Mouse (Mus musculus) mesoderm, embryonic 11.5 days (tissue): ENCODE results near the gene Camk1d.
A peak's percentile ranks its signal among the peaks of the same experiment; 100 is the strongest.
"Not testable (repeated sequence)": the region's sequence is repeated elsewhere in the genome, so short reads cannot be mapped to it uniquely, and the experiment has no call there.

Source experiments
- DNase-seq: peaks from one replicate; pipeline ENCODE4 v3.0.0-alpha.2; 2012; ENCODE audit warnings: low read depth, low spot score

Camk1d gene

DNA sequence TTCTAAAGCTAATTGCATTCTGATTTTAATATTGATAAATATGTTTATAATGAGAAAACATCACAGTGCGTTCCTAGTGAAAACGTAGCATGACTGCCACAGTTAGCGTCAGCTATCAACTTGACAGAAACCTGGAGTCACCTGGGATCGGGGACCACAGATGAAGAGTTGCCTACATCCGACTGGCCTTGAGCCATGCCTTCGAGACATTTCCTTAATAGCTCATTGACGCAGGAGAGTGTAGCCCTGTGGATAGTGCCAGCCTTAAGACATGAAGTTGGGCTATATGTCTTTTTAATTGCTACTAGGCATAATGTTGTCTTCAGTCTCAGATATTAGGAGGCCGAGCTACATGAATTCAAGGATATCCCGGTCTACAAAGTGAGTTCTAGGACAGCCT lies 315.8 kb downstream of the Camk1d start:
- no peak for DNase-seq

GRCm38 (mm10) chr2:5398043-5398442 lies 316.3 kb downstream of the Camk1d start:
- no peak for DNase-seq

DNA sequence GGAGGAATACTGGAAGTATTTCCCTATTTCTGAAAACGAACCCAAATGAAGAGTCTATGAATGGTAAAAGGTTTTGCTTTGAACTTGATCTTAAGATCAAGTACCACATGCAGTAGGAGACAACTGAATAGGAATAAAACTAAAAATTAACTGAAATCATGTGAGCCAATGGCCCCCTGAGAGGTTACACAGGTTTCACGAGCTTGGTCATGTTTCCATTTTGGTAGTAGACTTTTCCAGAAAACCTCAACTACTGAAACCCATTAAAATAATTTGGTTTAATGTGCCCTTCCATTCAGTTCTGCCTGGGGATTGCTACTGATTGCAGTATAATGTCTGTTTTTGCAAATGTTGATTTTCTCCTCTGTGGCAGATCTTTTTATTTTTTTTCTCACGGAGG lies 316.8 kb downstream of the Camk1d start:
- no peak for DNase-seq

DNA sequence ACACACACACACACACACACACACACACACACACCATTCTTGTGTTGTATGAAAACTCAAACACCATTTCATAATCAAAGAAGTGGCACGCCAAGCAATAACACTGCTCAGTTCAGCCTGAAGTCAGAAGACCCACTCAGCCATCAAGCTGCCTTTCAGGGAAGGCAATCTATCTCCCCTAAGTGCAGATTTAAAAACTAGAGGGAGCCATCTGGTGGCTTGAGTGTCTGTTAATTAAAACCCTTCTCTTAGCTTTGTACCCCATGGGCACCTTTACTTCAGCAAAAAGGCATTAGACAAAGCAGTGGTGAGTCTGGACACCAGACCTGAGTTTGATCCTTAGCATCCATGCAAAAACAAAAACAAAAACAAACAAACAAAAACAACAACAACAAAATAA lies 317.9 kb downstream of the Camk1d start:
- DNase-seq: no peak

DNA sequence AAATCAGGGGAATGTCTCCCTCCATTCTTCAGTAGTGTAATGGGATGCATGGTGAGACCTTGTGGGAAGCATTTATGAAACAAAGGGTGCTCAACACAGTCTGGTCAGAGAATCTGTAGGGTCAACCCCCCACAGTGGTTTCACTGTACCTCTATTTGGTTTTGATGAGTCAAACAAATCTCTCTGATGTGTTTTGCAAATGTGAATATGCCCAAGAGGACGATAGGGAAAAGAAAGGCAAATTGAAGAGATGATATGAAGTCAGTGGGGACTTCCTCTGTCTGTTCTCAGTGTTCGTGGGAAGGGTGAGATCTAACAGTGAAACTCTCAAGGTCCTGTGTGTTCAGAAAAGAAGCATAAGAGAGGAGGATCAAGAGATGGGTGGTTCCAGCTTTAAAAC lies 318.4 kb downstream of the Camk1d start:
- DNase-seq: no peak

GRCm38 (mm10) chr2:5392921-5393320 lies 321.4 kb downstream of the Camk1d start:
- DNase-seq: no peak

DNA sequence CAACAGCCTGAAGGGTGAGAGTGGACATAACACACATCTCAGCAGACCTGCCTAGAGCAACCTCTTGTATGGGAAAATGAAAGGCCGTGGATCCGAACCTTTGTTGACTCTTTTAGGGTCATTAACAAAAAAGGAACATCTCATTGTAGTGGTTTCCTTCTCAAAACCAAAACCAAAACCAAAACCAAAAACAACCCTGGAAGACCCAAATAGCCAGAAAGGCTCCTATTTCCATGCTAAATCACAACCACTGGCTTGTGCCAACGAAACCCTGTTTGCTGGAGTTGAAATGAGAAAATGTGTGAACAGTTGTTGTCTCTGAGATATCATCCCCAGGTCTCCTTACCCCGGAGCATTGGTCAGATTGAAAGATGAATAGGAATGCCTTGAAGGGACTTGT lies 321.8 kb downstream of the Camk1d start:
- no peak for DNase-seq

- no peak for DNase-seq
Observed at GRCm38 (mm10) chr2:5388381-5388780, 325.9 kb downstream of the Camk1d start.

- DNase-seq: no peak
Observed at GRCm38 (mm10) chr2:5381712-5382710, 332.3 kb downstream of the Camk1d start.

GRCm38 (mm10) chr2:5380973-5381372 lies 333.3 kb downstream of the Camk1d start:
- no peak for DNase-seq

GRCm38 (mm10) chr2:5378922-5379321 lies 335.4 kb downstream of the Camk1d start:
- not testable (repeated sequence) for DNase-seq

GRCm38 (mm10) chr2:5378066-5378672 lies 336.1 kb downstream of the Camk1d start:
- DNase-seq: peak; percentile 17

GRCm38 (mm10) chr2:5372886-5373429 lies 341.4 kb downstream of the Camk1d start:
- no peak for DNase-seq

DNA sequence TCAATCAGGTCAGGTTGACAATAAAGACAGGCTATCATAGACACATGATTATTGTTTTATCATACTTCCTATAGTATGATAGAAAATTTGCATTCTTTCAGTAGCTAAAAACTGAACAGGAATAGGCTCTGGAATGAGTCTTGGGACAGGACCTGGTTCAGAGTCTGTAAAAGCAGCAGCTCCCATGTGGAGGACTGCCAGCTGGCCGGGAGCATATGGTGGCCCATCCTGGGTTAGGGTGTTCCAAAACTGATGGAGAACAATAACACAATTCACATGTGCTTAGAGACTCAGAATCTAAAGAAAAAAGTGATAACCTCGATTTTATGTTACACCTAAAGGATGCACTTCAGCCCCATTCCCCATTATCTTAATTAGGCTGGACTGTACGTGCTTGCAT lies 343.0 kb downstream of the Camk1d start:
- no peak for DNase-seq

DNA sequence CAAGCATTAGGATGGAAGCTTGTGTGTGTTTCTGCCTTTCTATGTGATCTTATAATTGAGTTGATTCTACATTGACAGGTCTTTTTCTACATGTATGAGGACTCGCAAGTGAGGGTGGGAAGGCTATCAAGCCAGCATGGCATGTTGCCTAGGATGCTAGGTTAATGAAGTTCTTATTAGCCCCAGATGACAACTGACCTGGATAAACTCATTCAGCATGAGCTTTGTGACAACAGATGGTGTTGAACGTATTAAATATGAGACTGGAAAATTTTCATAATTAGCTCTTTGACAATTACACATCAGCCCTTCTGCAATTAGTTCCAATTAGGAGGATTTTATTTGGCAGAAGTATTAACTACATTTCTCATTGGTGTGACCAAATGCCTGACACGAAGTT lies 343.7 kb downstream of the Camk1d start:
- no peak for DNase-seq

GRCm38 (mm10) chr2:5363836-5364235 lies 350.5 kb downstream of the Camk1d start:
- no peak for DNase-seq

DNA sequence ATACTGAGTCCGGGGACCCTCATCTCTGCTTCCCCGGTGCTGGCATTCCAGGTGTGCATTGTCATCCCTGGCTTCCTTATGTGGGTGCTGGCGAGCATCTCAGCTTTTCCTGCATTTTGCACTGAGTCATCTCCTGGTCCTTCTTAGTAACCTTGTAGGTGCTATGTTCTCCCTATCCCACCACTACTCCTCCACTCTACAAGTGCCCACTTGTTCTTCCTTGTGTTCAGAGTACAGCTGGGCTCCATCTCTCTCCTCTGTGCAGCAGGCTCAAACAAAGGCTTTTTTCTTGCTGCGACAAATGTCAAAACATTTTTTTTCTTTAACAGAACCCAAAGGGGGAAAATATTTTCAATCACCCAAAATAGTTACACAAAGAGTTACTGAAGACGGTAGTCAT lies 356.3 kb downstream of the Camk1d start:
- no peak for DNase-seq

- no peak for DNase-seq
Observed at GRCm38 (mm10) chr2:5357056-5357455, 357.3 kb downstream of the Camk1d start.

- DNase-seq: no peak
Observed at GRCm38 (mm10) chr2:5352821-5353522, 361.3 kb downstream of the Camk1d start.

- no peak for DNase-seq
Observed at GRCm38 (mm10) chr2:5345344-5345743, 369.0 kb downstream of the Camk1d start.

- DNase-seq: no peak
Observed at GRCm38 (mm10) chr2:5327533-5328250, 386.6 kb downstream of the Camk1d start.
